Mouse (Mus musculus) ES-E14 (cell line): Measurements from ENCODE around the gene Gm12248.

Source experiments
- CHD2 ChIP-seq: IDR thresholded peaks from 2 replicates; pipeline ENCODE4 v1.6.1; 2014; ENCODE audit warnings: mild to moderate bottlenecking, low read depth, low read length, inconsistent platforms
- HCFC1 ChIP-seq: IDR thresholded peaks from 2 replicates; pipeline ENCODE4 v1.6.1; 2012; ENCODE audit warnings: low read length, inconsistent platforms, borderline replicate concordance; ENCODE audit not compliant: insufficient read depth
- MAFK ChIP-seq: IDR thresholded peaks from 2 replicates; pipeline ENCODE4 v1.6.1; 2014; ENCODE audit warnings: mild to moderate bottlenecking, low read depth, low read length, inconsistent platforms; ENCODE audit not compliant: insufficient read depth
- ZC3H11A ChIP-seq: IDR thresholded peaks from 2 replicates; pipeline ENCODE4 v1.6.1; 2012; ENCODE audit warnings: low read depth, mild to moderate bottlenecking, inconsistent platforms, low read length, borderline replicate concordance
- ZNF384 ChIP-seq: IDR thresholded peaks from 2 replicates; pipeline ENCODE4 v1.6.1; 2012; ENCODE audit warnings: low read depth, low read length, inconsistent platforms

- TF ChIP-seq MAFK (no peak), CHD2 (no peak), ZNF384 (no peak), HCFC1 (no peak), ZC3H11A (no peak)
Measured at GRCm38 (mm10) chr11:58065025-58065424, 27.9 kb downstream of the Gm12248 start.
